Mouse (Mus musculus): ENCODE data around the gene Eml4.

DNA sequence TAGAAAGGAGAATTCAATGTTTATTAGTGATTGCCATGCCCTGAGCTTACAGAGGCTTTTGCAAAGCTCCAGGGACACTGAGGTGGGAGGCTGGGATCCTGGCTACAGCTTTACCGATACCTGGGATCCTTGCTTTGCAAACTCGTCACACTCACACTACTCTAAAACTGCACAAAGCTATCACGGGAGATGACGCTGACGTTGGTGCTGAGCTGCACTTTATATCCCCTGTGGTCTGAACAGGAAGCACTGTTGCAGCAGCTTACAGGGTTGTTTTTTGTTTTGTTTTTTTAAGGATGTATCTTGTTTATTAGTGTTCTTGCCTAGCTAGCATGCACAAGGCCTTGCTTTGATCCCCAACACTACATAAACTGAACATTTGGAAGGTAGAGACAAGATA lies 102.9 kb downstream of the Eml4 start:
- no peak for TF ChIP-seq CEBPB (IDR thresholded peaks at IDR 0.05; ENCODE audit: low read depth)
- TF ChIP-seq CTCF (IDR thresholded peaks at IDR 0.05; ENCODE audit: control insufficient read depth, insufficient read depth, insufficient read length) = no peak
- no peak for TF ChIP-seq MAX (IDR thresholded peaks at IDR 0.05)
- no peak for TF ChIP-seq USF1 (IDR thresholded peaks at IDR 0.05; ENCODE audit: low read depth)
- TF ChIP-seq MYOG (IDR thresholded peaks at IDR 0.05; ENCODE audit: control insufficient read depth, extremely low read depth, insufficient read length) = no peak
- TF ChIP-seq MYOD1 (IDR thresholded peaks at IDR 0.05; ENCODE audit: control insufficient read depth, insufficient read length, low read depth) = no peak

Measured in C2C12 (cell line).